Mouse (Mus musculus) G1E (cell line): ENCODE data around the gene Armc5. TPM values are rescaled to one million over a fixed set of nuclear protein-coding genes. Genes with fewer than 3 reads are reported as not detected.
A peak's percentile ranks its signal among the peaks of the same experiment; 100 is the strongest.

Source experiments
- ATAC-seq: 2 replicates; pipeline ENCODE4 v1.8.0; 2016; ENCODE audit warnings: mild to moderate bottlenecking; ENCODE audit not compliant: insufficient number of reproducible peaks, poor library complexity, low FRiP score, severe bottlenecking; ENCODE audit errors: extremely low read depth
- DNase-seq: peaks from one replicate; pipeline ENCODE4 v3.0.0; 2012; ENCODE audit warnings: low spot score
- H3K27me3 ChIP-seq: 2 replicates; pipeline ENCODE4 v1.6.1; 2012; ENCODE audit warnings: mild to moderate bottlenecking, low read length, inconsistent platforms; ENCODE audit not compliant: insufficient read depth
- H3K36me3 ChIP-seq: replicated peaks from 2 replicates; pipeline ENCODE3; 2012; ENCODE audit warnings: mild to moderate bottlenecking, inconsistent platforms
- H3K4me1 ChIP-seq: 2 replicates; pipeline ENCODE4 v1.6.1; 2012; ENCODE audit warnings: low read depth, low read length, inconsistent platforms, mixed read lengths; ENCODE audit not compliant: insufficient read depth
- H3K4me3 ChIP-seq: 2 replicates; pipeline ENCODE4 v1.5.1; 2012; ENCODE audit warnings: low read depth, mild to moderate bottlenecking, inconsistent platforms, low read length, moderate library complexity, mixed read lengths
- H3K9me3 ChIP-seq: replicated peaks from 2 replicates; pipeline ENCODE4 v1.6.1; 2012; ENCODE audit warnings: inconsistent platforms
- CTCF ChIP-seq: IDR thresholded peaks from 2 replicates; pipeline ENCODE4 v1.5.1; 2012; ENCODE audit warnings: low read depth, low read length, inconsistent platforms, mixed read lengths
- GATA1 ChIP-seq: IDR thresholded peaks from 2 replicates; pipeline ENCODE4 v1.6.1; 2012; ENCODE audit warnings: borderline replicate concordance, low read length, inconsistent platforms, mixed read lengths
- GATA2 ChIP-seq: IDR thresholded peaks from 2 replicates; pipeline ENCODE4 v1.6.1; 2012; ENCODE audit warnings: low read depth, low read length, inconsistent platforms, borderline replicate concordance
- POLR2AphosphoS5 ChIP-seq: IDR thresholded peaks from 2 replicates; pipeline ENCODE4 v1.6.1; 2012; ENCODE audit warnings: low read depth, low read length, inconsistent platforms; ENCODE audit not compliant: insufficient replicate concordance
- TAL1 ChIP-seq: conservative IDR thresholded peaks from 2 replicates; pipeline ENCODE4 v1.6.1; 2012; ENCODE audit warnings: low read depth, low read length, inconsistent platforms, mixed read lengths
- polyA plus RNA-seq: library from polyadenylated mRNA; stranded (reverse); fragments of >175 nt; gene quantifications from 2 replicates; pipeline ENCODE4 v1.2.3, GENCODE M21; 2012
- total RNA-seq, 2 experiments: library from RNA; stranded (forward) in 1 of 2; stranded (reverse) in 1 of 2; fragments of 200-1000 nt in 1 of 2; fragments of >200 nt in 1 of 2; fragmentation: Nextera tagmentation in 1 of 2; gene quantifications; 2 replicates each; pipeline ENCODE4 v1.2.3; 2014 to 2017

Armc5 gene
- total and polyA plus RNA-seq, 3 experiments = 5.6 to 22.8 (median 10.2) TPM

GRCm38 (mm10) chr7:128236426-128236825 lies 716 bp upstream of the Armc5 start:
- DNase-seq (no peak), ATAC-seq (no peak)
- peak overlapping the region; percentile 85; the same call in 1 of the 2 replicates for H3K4me3 ChIP-seq
- H3K9me3 ChIP-seq = no peaks in the 10 kb centered on the region
- no peak for TF ChIP-seq POLR2AphosphoS5
- TF ChIP-seq GATA1 = no peak
- no peak for TF ChIP-seq GATA2
- no peak for TF ChIP-seq CTCF
- no peak for TF ChIP-seq TAL1
- peaks cover 44% of the 10 kb centered on the region for H3K36me3 ChIP-seq
- peaks cover 4% of the 10 kb centered on the region; the same call in 1 of the 2 replicates for H3K27me3 ChIP-seq
- peaks cover 37% of the 10 kb centered on the region for H3K4me1 ChIP-seq

GRCm38 (mm10) chr7:128237593-128237926 lies 418 bp downstream of the Armc5 start:
- Histone ChIP-seq H3K36me3 (peaks cover 55% of the 10 kb centered on the region), H3K4me1 (peaks cover 44% of the 10 kb centered on the region), H3K4me3 (peak overlapping the region; percentile 85), H3K9me3 (no peaks in the 10 kb centered on the region), H3K27me3 (no peaks in the 10 kb centered on the region; the same call in 1 of the 2 replicates)
- DNase-seq (no peak), ATAC-seq (no peak)
- no peak for TF ChIP-seq GATA1
- no peak for TF ChIP-seq GATA2
- no peak for TF ChIP-seq POLR2AphosphoS5
- TF ChIP-seq CTCF = no peak
- TF ChIP-seq TAL1 = no peak

GRCm38 (mm10) chr7:128237927-128238778 lies 1.0 kb downstream of the Armc5 start, which contains the start of gene 9130023H24Rik:
TSS of gene 9130023H24Rik (minus strand) at chr7:128238031.
- peaks cover 61% of the 10 kb centered on the region for H3K36me3 ChIP-seq
- TF ChIP-seq POLR2AphosphoS5 = no peak
- no peak for TF ChIP-seq GATA1
- TF ChIP-seq GATA2 = no peak
- TF ChIP-seq CTCF = no peak
- no peak for TF ChIP-seq TAL1
- H3K27me3 ChIP-seq = no peaks in the 10 kb centered on the region; the same call in 1 of the 2 replicates
- peak within 1 kb of the TSS; percentile 85 for H3K4me3 ChIP-seq
- no peaks in the 10 kb centered on the region for H3K9me3 ChIP-seq
- peaks cover 44% of the 10 kb centered on the region for H3K4me1 ChIP-seq
- ATAC-seq (peak; percentile 73), DNase-seq (peak; percentile 94)

DNA sequence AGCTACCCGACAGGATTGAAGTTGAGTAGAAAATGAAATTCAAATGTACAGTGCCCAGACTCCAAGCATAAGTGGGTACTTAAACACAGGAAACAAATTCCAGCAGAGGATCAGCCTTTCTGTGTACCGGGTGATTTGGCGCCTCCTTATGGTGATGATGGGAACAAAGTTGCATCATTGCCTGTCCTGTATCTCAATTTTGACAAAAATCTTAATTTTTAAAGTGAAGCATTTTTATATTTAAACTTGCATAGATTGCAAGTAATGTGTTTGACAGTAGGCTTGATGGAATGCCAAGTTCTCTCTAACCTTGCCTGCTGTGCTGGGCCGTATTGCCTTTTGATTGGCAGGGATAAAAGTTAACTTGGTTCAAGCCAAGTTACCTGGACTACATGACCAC lies 1.8 kb downstream of the Armc5 start:
- TF ChIP-seq TAL1 (no peak), POLR2AphosphoS5 (no peak), CTCF (peak; percentile 62), GATA2 (no peak)
- Histone ChIP-seq H3K36me3 (peaks cover 66% of the 10 kb centered on the region), H3K9me3 (no peaks in the 10 kb centered on the region), H3K27me3 (no peaks in the 10 kb centered on the region; the same call in 1 of the 2 replicates), H3K4me3 (peak overlapping the region; percentile 85), H3K4me1 (peaks cover 44% of the 10 kb centered on the region)
- DNase-seq (no peak), ATAC-seq (no peak)

DNA sequence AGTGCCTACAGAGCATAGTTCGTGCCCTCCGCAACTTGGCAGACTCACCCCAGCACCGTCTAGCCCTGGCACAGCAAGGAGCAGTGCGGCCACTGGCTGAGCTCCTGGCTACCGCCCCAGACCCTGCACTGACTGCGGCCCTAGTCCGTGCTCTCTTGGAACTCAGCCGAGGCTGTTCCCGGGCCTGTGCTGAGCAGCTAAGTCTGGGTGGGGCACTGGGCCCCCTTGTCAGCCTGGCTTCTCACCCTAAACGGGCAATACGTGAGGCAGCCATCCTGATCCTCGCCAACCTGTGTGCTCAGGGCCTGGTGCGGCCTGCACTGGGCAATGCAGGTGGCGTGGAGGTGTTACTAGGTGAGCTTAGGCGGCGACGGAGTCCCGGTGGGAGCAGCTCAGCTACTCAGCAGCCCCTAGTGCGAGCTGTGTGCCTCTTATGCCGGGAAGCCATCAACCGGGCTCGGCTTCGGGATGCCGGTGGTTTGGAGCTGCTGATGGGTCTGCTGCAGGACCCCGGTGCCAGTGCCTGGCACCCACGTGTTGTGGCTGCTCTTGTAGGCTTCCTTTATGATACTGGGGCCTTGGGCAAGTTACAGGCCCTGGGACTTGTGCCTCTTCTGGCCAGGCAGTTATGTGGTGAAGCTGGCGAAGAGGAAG lies 3.1 kb downstream of the Armc5 start:
- peaks cover 44% of the 10 kb centered on the region for H3K4me1 ChIP-seq
- no peaks in the 10 kb centered on the region; the same call in 1 of the 2 replicates for H3K27me3 ChIP-seq
- H3K36me3 ChIP-seq = peaks cover 75% of the 10 kb centered on the region
- no peak overlapping the region; the same call in 1 of the 2 replicates for H3K4me3 ChIP-seq
- no peak for ATAC-seq
- TF ChIP-seq GATA2 = no peak
- no peak for TF ChIP-seq GATA1
- TF ChIP-seq POLR2AphosphoS5 = no peak
- TF ChIP-seq TAL1 = no peak
- TF ChIP-seq CTCF = no peak
- DNase-seq = no peak
- no peaks in the 10 kb centered on the region for H3K9me3 ChIP-seq

- Histone ChIP-seq H3K4me1 (peaks cover 43% of the 10 kb centered on the region), H3K27me3 (peaks cover 3% of the 10 kb centered on the region; the same call in 1 of the 2 replicates), H3K4me3 (no peak overlapping the region), H3K9me3 (no peaks in the 10 kb centered on the region), H3K36me3 (peaks cover 64% of the 10 kb centered on the region)
- DNase-seq (no peak), ATAC-seq (no peak)
- TF ChIP-seq POLR2AphosphoS5 (no peak), GATA1 (no peak), CTCF (no peak), GATA2 (no peak), TAL1 (no peak)
Measured at GRCm38 (mm10) chr7:128242331-128242730, 5.2 kb downstream of the Armc5 start.
